Mouse (Mus musculus): ENCODE data around the gene Cd22.
"Not testable (repeated sequence)": the region's sequence is repeated elsewhere in the genome, so short reads cannot be mapped to it uniquely, and the experiment has no call there.

Cd22 gene

DNA sequence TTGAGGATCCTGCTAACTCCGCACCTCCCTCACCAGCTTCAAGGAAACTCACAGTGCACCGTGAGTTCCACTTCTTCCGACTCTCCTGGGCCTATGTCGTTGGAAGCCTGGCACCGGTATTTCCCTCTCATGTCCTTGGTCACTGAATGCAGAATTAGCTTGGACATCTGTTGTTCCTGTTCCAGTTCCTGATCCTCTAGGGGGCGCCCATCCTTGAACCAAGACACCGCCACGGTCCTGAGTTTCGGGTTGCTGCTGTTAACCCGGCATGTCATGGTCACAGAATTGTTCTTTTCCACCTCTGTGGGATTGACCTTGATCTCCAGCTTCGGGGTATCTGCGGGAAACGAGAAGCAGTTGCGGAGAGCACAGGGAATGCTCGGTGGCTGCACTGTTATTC is 7.1 kb downstream of the Cd22 start:
- DNase-seq (ENCODE audit: extremely low read depth, insufficient read length, low spot score) = no peak

DNA sequence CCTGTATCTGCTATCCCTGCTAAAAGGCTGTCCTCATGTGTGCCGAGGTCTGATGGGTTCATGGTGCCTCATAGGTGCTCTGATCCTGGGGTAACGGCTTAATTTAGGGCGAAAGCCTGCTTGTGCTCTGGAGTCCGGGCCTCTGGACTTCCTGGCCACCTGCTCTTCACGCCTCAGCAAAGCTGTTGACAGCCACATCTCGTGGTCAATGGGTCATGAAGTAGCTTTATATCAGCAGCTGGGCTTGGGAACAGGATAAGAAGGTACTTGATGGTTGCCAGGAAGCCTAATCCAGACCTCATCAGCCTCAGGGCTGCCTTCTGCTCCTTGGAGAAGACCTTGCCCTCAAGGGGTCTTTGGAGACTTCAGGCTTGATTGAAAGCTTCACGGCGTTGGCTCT is 16.8 kb downstream of the Cd22 start:
- DNase-seq (ENCODE audit: extremely low read depth, insufficient read length, low spot score) = no peak

DNA sequence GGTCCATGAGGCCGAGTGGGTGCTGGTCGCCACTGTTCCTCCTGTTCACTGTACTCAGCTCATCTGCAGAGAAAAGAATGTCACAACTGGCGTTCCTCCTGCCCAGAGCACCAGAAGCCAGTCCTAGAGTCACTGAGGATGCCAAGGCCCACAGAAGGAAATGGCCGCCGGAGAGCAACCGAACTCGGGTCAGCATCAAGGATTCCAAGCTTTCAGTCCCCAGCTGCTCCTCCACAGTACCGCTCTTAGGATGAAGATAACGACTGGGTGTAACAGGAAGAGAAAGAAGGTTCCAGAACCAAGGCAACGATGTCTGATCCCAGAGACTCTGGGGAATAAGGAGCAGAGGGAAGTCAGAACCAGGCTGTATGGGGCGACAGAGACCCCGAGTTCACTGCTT is 18.7 kb downstream of the Cd22 start, which contains the start of gene Ffar1:
Gene Ffar1 (minus strand): TSS at position 101 of the 400 bp plus-strand sequence.
- no peak for DNase-seq (ENCODE audit: extremely low read depth, insufficient read length, low spot score)

DNA sequence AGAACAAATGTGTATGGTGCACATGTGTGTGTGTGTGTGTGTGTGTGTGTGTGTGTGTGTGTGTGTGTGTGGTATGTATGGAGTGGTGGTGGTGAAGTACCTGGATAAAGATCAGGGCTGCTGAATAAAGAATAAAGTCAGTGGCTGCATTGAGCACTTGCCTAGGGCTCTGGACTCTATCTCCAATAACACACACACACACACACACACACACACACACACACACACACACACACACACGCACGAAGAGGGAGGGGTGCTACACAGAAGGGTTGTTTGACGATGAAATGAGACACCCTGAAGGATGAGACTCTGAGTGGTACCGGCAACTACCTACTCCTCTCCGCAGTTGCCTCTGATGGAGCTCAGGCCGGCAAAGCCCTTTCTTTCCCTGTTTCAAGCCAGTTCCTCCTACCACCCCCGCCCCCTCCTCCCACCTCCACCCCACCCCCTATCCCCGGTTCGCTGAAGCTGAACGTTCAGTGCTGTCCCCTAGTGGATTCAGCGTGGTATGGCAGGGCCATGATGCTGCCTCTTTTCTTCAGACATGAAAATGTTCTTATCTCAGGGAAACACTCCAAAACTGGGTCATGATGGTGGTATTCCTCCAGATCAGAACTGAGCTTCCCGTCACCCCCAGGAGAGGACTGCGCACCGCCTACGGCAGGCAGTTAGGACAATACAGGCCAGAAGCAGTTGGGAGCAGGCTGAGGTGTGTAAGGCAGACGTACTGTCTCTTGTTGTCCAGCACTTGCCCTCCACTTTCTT is 20.3 kb downstream of the Cd22 start:
- DNase-seq (ENCODE audit: extremely low read depth, insufficient read length, low spot score) = no peak

GRCm38 (mm10) chr7:30859290-30859634 is 20.9 kb downstream of the Cd22 start:
- no peak for DNase-seq (ENCODE audit: extremely low read depth, insufficient read length, low spot score)

DNA sequence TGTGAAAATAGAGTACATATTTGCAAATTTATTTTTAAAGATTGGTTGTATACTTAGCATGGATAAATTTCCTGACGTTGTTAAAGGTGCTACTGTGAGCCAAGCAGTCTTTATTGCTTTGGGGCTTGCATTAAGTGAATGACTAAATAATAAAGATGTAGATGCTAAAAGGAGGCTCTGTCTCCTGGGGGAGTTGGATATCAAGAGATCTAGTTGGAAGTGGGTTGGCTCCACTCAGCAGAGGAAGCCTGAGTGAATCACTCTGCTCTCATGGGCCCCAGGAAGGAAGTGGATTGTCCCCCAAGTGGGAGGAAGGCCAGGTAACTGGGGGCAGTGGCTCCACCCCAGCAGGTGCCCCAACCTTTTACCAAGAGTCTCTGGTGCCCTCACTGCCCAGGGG is 22.4 kb downstream of the Cd22 start:
- no peak for DNase-seq (ENCODE audit: extremely low read depth, insufficient read length, low spot score)

DNA sequence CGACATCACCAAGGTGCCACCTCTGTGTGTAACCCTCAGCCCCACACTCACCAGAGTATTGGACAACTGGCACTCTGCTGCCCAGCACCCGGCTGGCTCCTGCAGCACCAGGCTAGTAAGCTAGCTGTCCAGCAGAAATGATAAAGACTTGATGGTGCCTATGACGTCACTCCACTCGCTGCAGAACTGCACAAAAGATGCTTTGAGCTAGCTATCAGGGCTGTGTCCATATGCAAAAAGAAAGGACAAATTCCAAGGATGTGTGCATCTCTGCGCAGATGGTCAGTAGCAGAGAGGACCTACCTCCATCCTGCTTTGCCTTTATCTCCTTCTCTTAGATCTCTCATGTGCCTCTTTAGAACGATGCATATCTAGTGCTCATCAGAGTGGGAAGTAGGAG is 24.1 kb downstream of the Cd22 start, which contains the start of gene Ffar3:
Gene Ffar3 (minus strand): TSS at position 101 of the 400 bp plus-strand sequence.
- DNase-seq (ENCODE audit: extremely low read depth, insufficient read length, low spot score) = no peak

- DNase-seq (ENCODE audit: extremely low read depth, insufficient read length, low spot score) = no peak
These were observed 28.7 kb downstream of the Cd22 start for GRCm38 (mm10) chr7:30851421-30851820.

- no peak for DNase-seq (ENCODE audit: extremely low read depth, insufficient read length, low spot score)
These were observed 32.2 kb downstream of the Cd22 start for GRCm38 (mm10) chr7:30847934-30848333.

- no peak for DNase-seq (ENCODE audit: extremely low read depth, insufficient read length, low spot score)
These were observed 32.8 kb downstream of the Cd22 start for GRCm38 (mm10) chr7:30847386-30847785.

- DNase-seq (ENCODE audit: extremely low read depth, insufficient read length, low spot score) = no peak
These were observed 33.6 kb downstream of the Cd22 start for GRCm38 (mm10) chr7:30846505-30847053.

GRCm38 (mm10) chr7:30844676-30845297 is 35.4 kb downstream of the Cd22 start:
- DNase-seq (ENCODE audit: extremely low read depth, insufficient read length, low spot score) = no peak

GRCm38 (mm10) chr7:30842092-30842491 is 38.0 kb downstream of the Cd22 start:
- no peak for DNase-seq (ENCODE audit: extremely low read depth, insufficient read length, low spot score)

DNA sequence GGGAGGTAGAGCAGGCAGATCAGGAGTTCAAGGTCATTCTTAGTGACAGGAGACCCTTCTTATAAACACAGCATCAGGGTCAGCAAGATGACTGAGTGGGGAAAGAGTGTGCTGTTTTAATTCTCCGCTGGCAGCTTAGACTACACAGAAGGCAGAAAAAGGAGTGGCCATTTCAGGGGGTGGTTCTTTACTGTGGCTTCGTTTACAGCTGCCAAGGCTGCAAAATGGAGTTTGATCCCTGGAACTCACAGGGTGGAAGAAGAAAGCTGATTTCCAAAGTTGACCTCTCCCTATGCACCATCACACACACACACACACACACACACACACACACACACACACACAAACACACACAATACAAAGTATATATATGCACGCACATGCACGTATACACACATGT is 38.8 kb downstream of the Cd22 start:
- DNase-seq (ENCODE audit: extremely low read depth, insufficient read length, low spot score) = no peak

- no peak for DNase-seq (ENCODE audit: extremely low read depth, insufficient read length, low spot score)
These were observed 39.8 kb downstream of the Cd22 start for GRCm38 (mm10) chr7:30840306-30840705.

DNA sequence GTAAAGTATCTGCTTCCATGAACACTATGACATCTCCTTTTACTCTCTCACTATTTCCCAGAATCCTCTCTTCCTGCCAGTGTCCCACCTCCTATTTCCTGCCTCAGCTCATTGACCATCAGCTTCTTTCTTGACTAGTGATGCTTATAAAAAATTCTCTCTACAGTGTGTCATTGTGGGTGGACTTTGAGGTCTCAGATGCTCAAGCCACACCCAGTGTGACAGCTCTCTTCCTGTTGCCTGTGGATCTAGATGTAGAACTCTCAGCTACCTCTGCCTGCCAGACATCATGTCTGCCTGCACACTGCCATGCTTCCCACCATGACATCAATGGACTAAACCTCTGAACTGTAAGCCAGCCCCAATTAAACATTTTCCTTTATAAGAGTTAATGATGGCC is 42.9 kb downstream of the Cd22 start:
- DNase-seq (ENCODE audit: extremely low read depth, insufficient read length, low spot score) = no peak

GRCm38 (mm10) chr7:30832684-30833083 is 47.5 kb downstream of the Cd22 start:
- DNase-seq (ENCODE audit: extremely low read depth, insufficient read length, low spot score) = not testable (repeated sequence)

DNA sequence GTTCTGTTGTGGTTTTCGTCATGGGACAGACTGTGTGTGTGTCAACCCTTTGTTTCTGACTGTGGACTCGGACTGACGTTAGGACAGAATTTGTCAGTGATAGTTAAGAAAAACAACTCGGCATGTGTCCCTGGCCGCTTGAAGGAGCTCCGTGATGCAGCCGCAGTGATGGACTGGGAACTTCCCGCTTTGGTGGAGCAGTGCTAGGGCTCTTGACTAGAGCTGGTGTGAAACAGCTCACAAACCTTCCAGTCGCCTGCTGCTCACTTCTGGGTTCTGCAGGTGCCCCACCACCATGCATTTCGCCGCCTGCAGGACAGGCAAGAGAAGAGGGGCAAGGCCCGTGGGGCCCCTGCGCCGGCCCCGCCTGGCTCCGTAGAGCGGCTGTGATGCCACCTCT is 47.9 kb downstream of the Cd22 start:
- no peak for DNase-seq (ENCODE audit: extremely low read depth, insufficient read length, low spot score)

DNA sequence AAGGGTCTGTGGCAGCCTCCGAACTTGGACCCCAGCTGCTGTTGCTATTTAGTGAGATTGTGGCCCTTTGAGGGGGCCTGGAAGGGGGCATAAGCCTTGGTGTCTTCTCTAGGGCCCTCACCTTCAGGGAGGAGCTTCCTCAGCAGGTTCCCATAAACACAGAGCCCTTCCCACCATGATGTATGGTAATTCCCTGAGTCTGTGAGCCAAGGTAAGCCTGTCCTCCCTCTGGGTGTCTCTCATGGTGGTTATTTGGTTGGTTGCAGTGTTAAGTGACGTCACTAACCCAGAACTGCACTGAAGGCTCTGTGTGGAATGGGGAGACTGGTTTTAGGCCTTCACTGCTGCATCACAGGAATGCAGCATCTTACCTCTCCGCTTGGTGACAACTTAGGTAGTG is 50.7 kb downstream of the Cd22 start:
- DNase-seq (ENCODE audit: extremely low read depth, insufficient read length, low spot score) = no peak

DNA sequence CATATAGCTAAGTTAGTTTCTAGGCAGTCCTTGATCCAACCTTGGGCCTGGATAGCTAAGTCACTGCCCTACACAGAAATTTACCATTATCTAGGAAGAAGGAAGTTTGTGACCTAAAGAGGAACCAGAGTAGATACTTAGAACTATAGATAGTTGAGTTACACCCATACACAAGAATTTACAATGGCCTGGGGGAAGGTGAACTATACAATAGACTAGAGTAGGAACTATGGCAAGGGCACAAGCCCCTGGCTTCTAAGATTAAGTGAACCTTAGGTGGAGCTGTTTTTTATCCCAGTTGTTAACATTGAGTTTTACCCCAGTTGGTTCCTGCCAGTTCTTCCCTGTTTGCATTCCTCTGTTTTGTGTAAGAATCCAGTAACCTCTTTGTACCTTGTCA is 51.3 kb downstream of the Cd22 start:
- DNase-seq (ENCODE audit: extremely low read depth, insufficient read length, low spot score) = not testable (repeated sequence)

DNA sequence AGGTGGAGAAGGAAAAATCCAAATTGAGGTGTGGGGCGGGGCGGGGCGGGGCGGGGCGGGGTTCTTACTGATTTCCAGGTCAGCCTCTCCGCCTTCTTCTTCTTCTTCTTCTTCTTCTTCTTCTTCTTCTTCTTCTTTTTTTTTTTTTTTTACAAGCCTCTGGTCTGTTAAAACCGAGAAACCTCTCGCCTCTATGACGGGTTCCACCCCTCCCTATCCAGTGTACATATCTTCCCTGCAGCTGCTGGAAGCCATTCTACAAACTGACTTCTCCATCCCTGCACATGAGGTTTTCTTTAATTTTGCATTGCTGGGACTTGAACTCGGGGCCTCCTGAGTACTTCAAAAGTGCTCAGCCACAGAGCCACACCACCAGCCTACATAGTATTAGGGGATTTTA is 53.5 kb downstream of the Cd22 start:
- no peak for DNase-seq (ENCODE audit: extremely low read depth, insufficient read length, low spot score)

GRCm38 (mm10) chr7:30824306-30824705 is 55.8 kb downstream of the Cd22 start:
- no peak for DNase-seq (ENCODE audit: extremely low read depth, insufficient read length, low spot score)
